Mouse (Mus musculus) kidney, postnatal 10 days (tissue): ENCODE results near the gene Rbbp8nl.

Experiments
- DNase-seq: peaks from one replicate; pipeline ENCODE4 v3.0.0; 2021; ENCODE audit warnings: mixed read lengths

Rbbp8nl gene

DNA sequence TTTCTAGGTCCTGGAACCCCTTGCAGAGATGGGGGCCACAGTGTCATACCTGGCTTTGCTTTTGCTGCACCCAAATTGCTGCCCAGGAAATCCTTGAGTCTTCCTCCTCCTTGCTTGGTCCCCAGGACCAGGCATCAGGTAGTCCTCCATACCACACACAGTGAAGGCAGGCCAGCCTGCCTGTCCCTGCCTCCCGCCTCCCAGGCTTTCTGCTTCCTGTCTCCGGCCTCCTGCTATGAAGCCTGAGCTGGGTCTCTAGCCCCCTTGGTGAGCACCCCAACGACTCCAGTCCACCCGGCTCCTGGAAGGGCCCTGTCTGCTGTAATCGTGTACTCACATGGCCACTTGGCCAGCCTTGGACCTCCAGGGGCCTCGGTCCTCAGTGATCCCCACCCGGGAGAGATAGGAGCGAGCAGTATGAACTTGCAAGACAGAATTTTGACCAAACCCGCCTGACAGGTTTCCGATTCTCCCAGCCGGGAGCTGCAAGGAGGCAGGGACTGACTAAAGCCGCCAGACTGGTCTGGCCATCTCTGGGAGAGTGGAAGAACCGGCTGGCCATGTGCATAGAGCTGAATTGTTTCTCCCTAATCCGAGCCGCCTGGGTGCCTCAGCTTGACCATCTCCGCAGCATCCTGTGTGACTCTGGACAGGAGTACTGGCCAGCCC is at the start of gene Rbbp8nl:
Gene Rbbp8nl, minus strand, starts transcription at position 440 of the 669 bp plus-strand sequence.
- DNase-seq, result peak; percentile 81

DNA sequence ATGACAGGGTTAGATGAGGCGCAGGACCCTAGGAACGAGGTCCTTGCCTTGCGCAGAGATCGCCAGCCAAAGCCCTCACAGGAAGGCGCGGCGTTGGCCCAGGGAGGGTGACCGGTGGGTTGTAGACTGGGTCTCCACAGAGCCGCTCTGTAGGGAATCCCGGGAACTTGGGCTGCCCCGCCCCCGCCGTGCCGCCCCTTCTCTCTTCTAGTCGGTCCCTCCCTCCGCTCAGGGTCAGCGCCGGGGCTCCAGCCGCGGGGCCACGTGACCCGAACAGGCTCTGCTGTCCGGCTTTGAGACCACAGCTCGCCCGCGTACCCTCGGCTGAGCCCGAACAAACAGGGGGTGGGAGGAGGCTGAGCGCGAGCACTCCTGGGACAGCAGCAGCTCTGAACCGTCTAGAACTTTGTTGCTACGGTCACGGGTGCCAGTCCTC is 44.9 kb upstream of the Rbbp8nl start, which contains the start of gene Gata5:
Gene Gata5, minus strand, starts transcription at position 149 of the 436 bp plus-strand sequence.
- peak; percentile 72 for DNase-seq

DNA sequence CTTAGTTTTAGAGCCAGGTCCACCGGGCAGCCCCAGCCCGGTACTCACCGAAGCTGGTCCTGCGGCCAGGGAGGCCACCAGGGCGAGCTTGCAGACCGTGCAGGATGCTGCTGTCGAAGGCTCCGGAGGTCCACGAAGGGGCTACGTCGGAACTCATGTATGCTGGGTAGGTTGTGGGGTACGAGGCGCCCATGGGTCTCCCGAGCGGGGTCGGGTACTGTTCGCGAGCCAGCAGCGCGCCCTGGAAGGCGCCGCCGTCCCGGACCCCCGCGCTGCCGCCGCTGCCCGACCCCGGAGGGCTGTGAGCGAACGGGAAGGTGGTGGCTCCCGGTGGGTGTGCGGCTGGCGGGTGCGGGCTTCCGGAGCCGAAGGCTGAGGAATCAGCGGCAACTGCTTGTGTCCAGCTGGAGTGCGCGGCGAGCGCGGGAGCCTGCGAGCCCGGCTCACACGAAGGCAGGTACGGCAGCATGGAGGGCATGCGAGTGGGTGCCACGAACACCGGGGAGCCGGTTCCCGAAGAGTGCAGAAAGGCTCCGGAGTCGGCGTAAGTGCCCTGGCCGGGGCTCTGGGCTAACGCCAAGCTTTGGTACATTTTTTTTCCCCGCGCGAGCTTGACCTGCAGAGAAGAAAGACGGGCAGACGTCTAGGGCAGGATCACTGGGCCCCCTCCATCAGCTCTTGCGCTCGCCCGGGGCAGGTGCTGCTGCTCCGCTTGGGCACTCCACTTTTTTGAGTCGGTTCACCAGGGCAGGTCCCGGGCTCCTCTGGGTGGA is 44.3 kb upstream of the Rbbp8nl start:
- DNase-seq, result peak; percentile 34

DNA sequence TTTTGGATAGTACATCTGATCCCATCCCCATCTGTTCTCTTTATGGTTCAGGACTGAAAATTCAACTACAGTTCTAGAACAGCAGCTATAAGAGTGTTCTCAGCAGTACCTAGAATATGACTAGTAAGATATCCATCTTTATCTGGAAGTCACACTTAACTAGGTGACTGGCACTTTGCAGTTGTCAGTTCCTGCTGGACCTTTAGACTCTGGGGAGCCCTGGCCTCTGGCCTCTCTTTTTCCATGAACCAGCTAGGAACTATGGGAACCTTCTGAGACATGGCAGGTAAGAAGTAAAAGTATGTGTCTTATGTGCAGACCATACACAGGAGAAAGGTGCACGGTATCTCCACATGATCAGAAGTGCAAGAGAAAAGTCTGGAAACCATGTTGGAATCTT is 39.8 kb upstream of the Rbbp8nl start:
- DNase-seq, result no peak

DNA sequence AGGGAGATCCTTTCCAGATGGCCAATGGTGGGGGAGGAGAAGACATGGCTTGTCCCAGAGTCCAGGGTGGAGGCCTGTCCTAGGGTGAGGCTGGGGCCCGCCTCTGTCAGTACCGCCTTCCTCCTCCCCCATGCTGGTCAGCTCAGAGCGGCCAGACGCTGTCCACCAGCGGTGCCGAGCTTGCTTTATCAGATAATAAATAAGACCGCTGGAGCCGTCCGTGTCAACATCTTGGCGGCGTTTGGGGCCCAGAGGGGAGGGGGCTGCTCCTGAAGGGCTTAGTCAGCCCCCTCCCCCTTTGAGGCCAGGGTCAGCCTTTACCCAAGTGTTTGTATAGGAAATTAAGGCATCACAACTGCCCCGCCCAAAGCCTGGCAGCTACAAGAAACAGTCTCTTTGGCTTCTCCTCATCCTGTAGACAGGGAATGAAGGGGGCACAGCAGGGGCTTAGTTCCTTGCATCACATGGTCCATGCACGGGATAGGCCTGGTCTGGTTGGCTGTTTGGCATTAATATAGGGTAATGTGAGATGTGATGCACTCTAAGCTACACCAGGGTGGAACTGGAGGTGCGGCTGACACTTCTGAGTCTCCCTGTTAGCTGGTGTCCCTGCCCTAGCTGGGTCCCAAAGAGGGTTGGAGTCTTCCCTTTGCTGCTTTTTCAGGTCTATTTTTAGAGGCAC is 33.1 kb upstream of the Rbbp8nl start:
- peak; percentile 47 for DNase-seq

DNA sequence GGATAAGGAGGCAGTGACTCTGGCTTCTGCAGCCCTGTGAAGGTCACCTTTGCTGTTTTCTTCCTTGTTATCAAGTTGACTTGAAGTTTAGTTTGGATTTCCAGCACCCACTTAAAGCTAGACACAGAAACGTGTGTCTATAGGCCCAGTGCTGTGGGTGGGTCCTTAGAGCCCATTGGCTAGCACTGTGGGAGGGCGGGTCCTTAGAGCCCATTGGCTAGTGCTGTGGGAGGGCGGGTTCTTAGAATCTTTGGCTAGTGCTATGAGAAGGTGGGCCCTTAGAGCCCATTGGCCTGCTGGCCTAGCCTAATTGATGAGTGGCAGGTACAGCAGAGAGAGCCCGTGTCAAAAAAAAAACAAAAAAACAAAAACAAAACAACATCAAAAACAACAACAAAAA is 30.5 kb upstream of the Rbbp8nl start:
- no peak for DNase-seq

DNA sequence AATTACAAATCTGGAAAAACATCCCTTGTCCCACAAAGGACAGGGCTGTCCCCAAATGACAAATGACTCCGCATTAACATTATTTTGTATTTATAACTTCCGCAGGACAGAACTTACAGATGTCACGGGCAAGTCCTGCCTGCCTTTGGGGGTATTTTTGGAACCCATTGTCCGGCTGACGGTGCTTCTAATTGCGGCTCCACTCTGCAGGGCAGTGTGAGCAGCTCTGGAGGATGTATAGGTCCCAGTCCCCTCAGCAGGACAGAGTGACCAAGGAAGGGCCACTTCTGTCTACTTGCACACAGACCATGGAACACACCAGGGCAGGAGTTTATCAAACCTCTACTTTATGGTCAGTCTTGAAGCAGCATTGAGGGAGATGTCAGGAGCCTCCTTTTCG is 27.9 kb upstream of the Rbbp8nl start:
- DNase-seq, result peak; percentile 30

DNA sequence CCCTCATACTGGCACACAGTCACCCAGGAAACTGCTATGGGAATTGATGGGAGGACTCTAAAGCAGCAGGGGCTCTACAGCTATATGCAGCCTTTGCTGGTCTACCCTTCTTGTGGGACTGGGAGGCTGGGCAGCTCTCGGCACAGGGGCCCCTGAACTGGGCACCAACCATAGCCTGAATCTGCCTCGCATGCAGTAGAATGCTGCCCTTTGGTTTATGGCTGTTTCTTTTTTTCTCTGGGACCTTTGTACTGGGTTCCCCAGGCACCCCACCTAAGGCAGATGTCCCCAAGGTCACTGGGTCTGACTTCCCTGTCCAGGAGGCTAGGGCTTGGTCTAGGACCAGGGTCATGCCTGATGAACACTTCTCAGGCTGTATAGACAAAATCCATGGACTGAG is 24.6 kb upstream of the Rbbp8nl start:
- no peak for DNase-seq

DNA sequence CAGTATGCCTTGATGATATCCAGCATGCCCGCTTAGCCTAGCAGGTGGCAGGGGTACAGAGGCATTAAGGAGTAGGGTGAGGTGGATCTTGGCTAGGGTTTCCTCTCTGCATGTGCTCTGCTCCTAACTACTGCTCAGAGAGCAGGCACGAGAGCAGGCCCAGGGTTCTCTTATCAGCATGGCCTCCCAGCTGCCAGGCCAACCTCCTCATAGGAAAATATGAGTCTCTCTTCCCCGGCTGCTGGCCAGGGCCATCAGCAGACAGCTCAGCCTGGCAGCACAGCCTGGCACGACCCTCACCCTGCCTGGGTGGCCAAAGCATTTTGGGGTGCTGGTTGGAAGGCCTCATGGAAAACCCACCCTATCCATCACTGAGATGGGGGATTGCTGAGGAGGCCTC is 21.5 kb upstream of the Rbbp8nl start:
- no peak for DNase-seq

DNA sequence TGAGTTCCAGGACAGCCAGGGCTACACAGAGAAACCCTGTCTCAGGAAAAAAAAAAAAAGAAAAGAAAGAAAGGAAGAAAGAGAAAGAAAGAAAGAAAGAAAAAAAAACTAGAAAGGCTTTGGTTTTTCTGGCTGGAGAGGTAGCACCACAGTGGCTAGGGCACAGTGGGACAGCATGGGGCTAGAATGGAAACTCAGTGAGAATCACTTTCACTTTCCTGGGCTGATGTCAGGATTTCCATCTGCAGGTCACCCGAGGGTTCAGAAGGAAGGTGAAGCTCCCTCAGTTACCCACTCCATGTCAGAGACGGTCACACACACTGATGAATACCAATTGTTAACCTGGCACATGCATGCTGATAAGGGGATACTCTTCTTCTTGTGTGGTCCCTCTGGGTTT is 18.0 kb upstream of the Rbbp8nl start:
- no peak for DNase-seq

DNA sequence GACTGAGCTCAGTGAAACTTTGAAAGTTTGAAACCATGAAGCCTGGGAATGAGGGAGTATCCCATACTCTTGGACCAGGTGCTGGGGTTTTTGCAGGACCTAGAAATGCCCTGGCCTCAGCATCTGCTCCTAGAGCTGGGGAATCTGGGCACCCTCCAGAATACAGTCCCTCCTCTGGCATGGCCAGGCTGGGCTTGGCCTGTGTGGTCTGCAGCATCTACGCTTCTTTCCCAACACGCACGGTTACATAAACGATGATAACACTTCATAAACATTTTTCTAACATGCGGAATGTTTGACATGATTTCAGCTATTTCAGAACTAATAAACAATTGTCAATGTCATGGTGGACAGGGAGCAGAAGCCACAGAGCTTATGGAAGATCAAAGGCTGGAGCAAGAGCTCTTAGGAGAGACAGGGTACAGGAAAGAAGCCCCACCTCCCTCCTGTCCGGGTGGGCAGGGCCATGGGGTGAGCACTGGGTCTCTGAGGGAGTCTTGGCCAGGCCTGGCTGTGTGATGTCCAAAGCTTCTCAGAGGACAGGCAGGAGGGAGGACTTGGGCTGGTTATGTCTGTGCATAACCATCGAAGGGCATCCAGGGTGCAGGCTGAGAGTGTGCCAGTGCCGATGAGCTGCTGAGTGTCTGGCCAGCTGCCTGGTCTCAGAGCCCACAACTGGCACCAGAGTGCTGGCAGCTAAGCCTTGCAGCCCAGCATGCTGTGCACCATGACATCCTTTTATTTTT is 16.9 kb upstream of the Rbbp8nl start:
- no peak for DNase-seq

DNA sequence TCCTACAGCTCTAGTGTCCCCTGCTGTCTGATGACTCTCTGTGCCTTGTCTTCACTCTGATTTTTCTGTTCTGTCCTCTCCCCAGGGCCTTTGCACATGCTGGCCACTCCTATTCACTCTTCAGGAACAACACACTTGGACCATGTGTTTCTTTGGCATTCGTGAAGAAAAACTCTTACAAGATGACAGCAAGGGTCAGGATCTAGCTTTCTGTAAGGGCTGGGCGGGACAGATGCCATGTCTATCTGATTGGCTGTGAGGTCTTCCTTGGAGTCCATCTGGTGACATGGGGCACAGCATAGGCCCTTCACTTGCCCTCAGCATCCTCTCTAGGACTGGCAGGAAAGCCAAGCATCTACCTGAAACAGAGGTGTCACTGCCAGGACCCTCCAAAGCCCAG is 16.3 kb upstream of the Rbbp8nl start:
- no peak for DNase-seq

DNA sequence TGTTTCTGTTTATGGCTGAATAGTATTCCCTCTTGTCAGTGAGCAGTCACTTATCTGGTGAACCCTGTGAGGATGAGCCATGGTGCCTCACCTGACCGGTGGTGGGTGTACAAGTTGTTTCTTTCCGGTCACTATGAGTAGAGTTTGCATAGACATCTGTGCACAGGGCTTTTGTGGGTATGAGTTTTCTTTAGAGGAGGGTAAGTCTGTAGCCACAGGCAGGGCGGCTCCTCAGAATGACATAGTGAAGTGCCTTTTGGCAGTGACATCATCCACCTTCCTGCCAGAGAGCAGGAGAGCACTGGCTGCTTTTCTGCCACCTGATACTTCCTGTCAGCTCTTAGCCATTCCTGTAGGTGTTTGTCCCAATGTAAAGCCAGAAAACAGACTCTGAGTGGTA is 15.8 kb upstream of the Rbbp8nl start:
- DNase-seq, result no peak

DNA sequence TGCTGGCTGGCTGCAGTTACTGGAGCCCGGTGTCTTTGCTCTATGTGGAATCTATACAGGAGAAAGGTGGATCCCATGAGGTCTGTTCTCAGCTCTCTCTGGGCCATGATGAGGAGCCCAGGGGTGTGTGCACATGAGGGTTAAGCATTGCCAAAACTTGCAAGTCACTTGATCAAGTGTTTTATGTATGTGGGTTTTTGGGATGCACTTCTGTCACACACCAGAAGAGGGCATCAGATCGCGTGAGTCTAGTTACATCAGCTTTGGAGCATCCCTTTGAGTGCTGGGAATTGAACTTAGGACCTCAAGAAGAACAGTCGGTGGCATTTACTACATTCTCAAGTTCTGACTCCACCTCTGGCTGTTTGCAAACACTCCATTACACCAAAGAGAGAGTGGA is 14.9 kb upstream of the Rbbp8nl start:
- no peak for DNase-seq

DNA sequence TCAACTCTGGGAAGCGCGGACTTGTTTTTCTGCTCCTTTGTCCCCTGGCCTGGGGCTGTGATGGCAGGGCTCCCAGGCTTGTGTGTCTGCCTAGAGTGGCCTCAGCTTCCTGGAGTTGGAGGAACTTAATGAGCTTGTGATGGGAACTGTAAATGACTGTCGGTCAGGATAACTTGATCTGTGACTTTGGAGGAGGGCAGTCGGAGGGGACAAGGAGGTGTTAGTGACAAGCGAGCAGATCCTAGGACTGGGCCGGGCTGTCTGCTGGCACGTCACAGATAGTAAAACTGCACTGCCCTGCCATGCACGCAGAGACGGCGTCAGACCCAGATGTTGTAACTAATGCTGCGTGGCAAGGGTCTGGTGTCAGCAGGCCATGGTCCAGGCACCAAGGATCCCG is 13.8 kb upstream of the Rbbp8nl start:
- DNase-seq, result no peak

DNA sequence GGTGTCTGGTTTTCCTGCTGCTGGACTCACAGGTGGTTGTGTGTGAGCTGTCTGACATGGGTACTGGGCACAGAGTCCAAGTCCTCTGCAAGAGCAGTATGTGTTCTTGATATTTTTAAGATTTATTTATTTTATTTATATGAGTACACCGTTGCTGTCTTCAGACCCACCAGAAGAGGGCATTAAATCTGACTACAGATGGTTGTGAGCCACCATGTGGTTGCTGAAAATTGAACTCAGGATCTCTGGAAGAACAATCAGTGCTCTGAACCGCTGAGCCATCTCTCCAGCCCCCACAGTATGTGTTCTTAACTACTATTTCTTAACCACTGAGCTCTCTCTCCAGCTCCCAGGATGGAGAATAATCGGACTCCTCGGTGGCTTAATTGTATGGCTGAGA is 12.5 kb upstream of the Rbbp8nl start:
- no peak for DNase-seq

DNA sequence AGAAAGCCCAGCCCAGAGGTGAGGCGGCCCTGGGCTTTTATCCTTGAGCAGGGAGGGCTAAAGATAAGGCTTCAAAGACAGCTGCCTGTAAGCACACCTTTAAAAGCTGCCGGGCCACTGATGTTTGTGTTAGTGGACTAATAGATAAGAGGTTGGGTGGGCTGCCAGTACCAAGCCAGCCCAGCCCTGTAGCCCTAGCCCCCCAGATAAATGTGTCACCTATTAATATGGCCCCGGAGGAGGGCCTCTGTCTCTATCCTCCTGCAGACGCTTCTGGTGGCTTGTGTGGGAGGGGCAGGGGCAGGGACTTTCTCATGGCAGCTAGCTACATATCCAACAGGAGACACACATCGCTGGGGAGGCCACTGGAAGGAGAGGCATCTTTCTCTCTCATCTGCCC is 11.1 kb upstream of the Rbbp8nl start:
- no peak for DNase-seq

DNA sequence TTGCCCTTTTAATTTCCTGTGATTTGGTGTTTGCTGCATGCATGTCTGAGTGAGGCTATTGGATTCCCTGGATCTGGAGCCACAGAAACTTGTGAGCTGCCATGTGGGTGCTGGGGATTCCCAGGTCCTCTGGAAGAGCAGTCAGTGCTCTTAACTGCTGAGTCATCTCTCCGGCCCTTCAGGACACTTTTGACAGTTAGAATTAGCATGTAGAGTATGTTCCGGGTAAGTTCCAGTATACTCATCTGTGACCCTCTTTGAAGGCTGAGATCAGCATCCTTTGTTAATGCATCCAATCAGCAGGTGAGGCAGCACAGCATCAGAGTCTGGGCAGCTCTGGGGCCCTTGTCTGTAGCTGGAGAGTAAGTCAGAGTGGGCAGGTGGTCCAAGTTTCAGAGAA is 10.6 kb upstream of the Rbbp8nl start:
- DNase-seq, result no peak

DNA sequence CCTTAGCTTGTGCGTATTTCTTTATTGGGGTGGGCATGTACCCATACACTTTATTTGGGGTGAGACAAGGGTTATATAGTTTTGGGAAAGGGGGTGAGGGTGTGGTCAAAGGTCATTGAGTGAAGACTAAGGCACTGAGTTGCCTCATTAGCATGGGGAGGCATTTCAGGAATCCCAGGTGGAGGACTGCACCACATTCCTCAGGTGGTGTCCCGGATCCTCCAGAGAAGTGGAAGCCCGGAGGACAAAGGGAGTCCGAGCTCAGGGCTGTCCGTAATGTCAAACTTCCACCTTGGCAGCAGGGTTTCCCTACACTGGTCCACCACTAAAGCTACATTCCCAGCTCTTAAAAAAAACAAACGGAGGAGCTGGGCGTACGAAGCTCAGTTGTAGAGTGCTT is 3.2 kb upstream of the Rbbp8nl start:
- DNase-seq, result no peak

DNA sequence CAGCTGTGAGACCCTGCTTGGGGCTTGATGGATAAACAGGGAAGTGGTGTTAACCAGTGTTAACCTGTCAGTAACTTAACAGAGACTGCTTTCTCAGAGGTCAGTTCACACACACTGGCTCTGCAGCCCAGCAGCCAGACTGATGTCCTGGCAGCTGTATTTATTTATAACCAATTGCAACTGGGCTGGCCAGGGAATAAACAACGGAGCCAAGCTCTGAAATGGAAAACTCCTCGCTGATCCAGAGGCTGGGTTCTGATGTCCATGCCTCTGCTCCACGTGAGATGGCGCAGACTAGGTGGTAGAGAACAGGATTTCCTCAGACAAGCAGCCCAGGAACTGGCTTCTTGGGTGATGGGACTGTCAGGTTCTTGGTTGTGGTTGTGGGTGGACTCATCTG is 2.3 kb upstream of the Rbbp8nl start:
- DNase-seq, result no peak

DNA sequence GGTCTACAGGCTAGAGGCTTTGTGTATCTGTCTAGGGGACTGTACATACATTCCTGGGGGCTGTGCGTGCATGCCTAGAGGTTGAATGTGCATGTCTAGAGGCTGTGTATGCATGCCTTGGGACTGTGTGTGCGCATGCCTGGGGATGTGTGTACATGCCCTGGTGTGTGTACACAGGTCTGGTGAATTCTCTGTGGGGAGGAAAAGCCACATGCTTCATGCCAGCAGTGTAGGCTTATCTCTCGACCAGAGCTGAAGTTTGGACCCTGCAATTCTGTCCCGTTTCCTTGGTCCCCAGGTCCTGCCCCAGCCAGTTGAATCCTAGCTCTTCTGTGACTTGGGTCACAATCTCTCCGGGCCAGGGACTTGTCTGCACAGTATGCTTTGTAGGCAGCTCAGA is 1.9 kb upstream of the Rbbp8nl start:
- DNase-seq, result no peak

DNA sequence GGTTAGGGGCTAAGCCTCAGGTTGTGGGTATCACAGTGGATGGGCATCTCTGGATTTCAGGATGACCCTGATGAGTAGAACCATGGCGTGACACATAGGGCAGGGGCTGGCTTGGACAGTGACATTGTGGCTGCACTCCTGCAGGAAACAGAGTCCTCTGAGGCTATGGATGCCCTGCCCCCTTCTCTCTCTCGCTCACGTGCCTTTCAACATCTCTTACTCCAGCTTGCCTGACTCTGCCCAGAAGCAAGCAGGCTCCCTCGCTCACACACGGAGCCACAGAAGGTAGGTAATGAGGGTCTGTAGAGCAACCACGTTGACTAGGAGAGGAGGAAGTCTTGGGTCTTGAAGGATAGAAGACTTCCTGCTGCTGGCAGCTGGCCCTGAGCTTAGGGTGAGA is 824 bp upstream of the Rbbp8nl start:
- no peak for DNase-seq

DNA sequence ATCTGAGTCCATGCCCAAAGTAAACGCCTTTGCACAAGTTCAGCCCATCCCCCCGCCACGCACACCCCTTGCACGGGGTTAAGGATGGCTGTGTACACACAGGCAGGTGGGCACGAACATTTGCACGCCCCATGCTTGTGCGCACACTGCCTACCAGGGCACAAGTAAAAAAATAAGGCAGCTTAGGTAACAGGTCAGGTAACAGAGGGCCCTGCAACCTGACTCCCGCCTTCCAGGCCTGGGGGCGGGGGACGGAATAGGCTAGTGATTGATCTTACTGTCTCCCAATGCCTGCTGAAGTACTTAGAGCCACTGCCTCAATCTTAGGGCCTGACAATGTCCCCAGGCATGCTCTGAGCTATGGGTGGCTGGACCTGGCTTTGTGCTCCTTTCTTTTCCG is 713 bp downstream of the Rbbp8nl start:
- DNase-seq, result no peak
